Mouse (Mus musculus): ENCODE measurements around the gene Ush1c.

DNA sequence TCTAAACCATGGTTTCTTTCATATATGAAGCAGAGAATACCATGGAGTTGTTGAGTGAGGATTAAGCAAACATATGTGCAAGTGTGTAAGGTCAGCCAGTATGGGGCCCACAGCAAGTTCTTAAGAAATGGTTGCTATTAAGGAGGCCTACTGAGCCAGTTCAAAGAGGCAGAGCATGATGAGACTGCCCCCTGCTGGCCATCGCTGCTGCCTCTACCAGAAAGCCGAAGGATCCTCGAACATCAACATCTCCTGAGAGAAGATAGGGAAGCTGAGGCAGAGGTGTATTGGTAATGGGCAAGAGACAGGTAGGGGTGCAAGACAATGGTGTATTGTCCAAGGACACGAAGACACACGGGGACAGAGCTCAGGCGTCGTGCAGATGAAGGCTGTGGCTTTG lies 12.1 kb downstream of the Ush1c start:
- TF ChIP-seq CTCF (IDR thresholded peaks at IDR 0.05; ENCODE audit: control insufficient read depth, insufficient read depth, insufficient replicate concordance, low read depth, low read length), result peak; percentile 71
- no peak for TF ChIP-seq POLR2A (IDR thresholded peaks at IDR 0.05; ENCODE audit: control insufficient read depth, low read depth, low read length)

All from testis, adult 2 months (tissue).